Mouse (Mus musculus) CD4-positive, CD25-positive, alpha-beta regulatory T cell, adult 2 months (primary cell): ENCODE measurements at regions not wholly inside any gene's neighbourhood (a gene's known extent, or its start where the extent isn't known, plus 50 kb on each side); places are given as distances from the start of the nearest gene placed in this dataset.
"Not testable (repeated sequence)": the region's sequence is repeated elsewhere in the genome, so short reads cannot be mapped to it uniquely, and the experiment has no call there.

Experiments used
- DNase-seq: peaks from one replicate; pipeline ENCODE4 v3.0.0-alpha.2; 2012; ENCODE audit warnings: low read depth, low spot score

DNA sequence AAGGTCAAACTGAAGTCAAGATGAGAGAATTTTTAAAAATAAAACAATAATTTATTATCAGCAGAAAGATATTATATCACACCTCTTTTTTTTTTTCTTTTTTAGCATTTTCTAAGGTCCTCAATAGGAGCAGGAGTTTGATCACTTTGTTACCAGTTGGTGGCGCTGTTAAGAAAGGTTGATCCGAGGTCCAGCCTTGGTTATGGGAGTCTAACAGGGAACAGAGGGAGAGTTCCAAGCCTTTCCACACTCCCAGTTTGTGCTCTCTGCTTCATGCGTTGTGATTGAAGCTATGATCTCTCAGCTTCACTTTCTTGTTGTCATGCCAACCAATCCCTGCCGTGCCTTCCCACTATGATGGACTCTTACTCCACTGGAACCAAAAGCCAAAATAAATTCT, 83.8 kb downstream of the Fam174a start:
- peak; percentile 44 for DNase-seq

DNA sequence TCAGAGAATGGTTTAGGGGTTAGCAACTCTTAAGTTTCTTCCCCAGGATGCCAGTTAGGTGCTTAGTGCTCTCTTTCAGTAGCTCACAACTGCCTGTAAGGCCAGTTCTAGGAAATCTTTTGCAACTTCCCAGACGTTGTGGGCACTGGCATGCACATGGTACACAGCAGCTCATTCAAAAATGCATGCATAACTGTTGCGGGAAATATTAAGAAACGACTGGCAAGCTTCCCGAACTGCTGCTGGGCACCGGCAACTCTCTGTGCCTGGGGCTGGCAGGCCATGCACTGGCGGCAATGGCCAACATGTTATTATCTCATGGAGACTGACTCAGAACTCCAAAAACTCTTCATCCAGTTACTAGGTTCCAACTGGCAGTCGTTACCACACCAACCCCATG, 86.3 kb downstream of the Fam174a start:
- no peak for DNase-seq

DNA sequence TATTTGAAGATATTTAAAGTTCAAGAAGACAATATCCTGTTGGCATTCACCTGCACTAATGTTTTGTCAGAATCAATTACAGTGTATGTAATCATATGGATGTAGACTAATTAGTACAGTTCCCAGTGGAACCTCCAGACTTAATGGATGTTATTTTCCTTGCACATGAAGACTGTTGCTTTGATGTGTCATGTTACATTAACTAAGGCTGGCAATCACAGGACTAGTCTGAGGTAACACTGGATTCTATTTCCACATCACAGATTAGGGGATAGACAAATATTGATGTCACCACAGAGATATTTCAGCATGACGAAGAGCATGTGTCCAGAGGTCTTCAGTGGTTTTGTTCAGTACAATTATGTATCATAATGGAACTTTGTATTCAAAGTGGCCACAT, 108.8 kb downstream of the Fam174a start:
- no peak for DNase-seq

DNA sequence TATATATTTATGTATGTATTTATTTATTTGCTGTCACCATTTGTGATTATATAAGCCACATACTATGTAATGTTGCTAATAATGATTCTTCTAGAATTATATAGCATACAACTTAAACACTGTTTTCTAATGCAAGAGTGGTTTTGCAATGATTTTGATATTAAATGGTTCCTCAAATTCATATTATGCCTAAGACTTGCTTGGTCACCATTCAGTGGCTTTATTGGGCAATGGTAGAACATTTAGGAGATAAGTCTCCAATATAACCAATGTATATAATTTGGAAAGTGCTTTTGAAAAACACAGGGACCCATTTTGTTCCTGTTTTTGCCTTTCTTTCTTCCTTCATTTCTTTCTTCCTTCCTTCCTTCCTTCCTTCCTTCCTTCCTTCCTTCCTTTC, 112.0 kb downstream of the Fam174a start:
- DNase-seq, result no peak

DNA sequence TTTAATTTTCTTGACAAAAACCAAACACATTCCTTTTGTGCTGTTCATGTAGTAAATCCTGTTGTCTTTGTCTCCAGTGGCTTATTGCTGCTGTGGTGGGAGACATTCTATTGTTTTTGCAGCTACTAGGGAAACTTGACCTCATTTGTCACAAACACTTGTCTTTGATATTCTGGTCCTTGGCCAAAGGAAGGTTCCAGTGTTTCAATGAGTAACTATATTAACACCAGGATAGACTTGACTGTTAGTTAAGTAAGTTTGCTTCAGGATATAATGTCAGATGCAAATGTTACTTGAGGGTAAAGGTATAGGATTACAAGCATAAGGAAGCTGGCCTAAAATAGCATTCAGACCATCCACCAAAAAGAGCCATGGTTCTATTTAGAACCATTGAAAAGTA, 123.7 kb downstream of the Fam174a start:
- DNase-seq, result no peak

DNA sequence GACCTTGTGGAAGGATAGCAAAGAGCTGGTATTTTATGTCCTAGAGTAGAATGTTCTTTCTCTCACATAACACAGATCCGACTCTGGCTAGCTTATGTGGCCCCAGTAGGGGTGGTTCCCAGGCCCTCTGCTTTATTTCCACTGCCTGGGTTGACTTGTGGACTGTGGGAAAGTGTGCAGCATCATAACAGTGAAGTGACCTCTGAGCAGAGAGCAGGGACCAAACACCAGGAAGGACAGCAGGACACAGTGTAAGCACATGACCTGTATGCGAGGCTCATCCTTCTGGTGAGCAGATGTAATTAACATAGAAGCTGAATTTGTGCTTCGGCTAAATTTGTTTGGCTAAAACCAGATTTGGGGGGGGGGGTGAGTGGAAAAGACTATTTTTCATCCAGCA, 132.1 kb downstream of the Fam174a start:
- DNase-seq, result no peak

DNA sequence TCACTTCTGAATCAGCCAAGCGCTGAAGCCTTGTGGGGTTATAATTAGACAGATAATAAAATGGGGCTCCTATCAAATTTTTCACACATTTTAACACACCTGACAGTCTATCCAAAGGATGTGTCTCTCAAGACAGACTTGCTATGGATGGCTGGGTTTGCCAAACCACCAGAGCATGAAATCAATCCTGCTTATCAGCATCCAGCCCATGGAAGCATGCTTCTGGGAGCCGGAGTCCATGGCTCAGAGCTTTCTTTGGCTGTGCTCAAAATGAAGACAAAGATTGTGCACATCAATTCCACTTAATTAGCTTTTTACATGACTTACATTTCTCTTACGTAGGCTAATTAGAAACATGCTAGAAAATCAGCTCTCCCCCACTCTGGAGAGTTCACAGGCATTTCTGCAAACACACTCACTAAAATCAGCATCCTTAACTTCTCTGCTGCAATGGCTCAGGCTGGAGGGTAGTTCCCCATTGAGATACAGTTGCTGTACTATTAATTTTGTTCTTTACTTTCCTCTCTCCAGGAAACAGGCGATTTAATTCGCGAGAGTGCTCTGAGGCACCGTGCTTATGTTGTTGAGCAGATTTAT, 135.6 kb downstream of the Fam174a start:
- DNase-seq, result no peak

DNA sequence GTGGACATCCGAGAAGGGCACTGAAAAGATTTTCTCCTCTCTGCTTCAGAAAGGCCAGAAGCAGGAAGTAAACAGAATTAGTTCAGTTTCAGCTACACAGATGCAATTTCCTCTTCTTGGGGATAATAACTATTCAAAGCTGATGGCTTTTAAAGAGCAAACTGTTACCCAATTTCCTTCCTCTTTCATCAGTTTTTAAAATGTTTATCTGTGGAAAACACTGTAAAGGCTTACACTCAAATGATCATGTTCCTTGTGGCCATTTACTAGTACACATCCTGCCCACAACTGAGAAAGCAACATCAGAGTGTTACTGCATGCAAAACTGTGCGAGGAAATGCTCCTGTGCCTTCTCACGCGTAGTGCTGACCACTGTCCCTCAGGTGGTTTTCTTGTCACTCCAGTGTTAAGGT, 137.5 kb downstream of the Fam174a start:
- DNase-seq, result peak; percentile 9

DNA sequence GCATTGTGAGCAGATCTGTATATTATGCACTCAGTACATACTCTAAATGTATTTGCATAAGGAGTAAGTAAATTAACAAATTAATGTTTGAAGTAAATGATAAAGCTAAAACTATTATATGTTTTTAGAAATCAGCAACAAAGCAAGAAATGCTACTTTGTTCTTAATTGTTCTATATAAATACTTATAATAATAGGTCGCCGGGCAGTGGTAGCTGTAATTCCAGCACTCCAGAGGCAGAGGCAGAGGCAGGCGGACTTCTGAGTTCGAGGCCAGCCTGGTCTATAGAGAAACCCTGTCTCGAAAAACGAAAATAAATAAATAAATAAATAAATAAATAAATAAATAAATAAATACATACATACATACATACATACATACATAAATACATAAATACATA, 138.3 kb downstream of the Fam174a start:
- peak; percentile 68 for DNase-seq

DNA sequence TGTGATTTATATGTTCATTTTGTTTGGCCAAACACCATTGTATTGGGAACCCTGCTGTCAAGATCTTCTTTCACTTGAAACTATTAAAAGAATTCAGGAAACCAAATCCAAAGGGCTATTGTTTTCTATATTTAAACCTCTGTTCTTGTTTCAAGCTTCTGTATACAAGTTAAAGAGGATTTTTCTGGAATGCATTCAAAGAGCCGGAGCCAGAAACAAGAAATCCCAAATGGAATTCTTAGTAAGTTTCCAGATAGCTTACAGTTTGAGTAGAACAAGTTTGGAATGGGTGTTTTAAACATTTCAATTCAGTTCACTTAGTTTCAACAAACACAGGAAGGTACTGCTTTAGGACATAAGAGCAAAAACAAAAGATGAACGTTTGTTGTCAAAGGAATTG, 140.8 kb downstream of the Fam174a start:
- DNase-seq, result no peak

DNA sequence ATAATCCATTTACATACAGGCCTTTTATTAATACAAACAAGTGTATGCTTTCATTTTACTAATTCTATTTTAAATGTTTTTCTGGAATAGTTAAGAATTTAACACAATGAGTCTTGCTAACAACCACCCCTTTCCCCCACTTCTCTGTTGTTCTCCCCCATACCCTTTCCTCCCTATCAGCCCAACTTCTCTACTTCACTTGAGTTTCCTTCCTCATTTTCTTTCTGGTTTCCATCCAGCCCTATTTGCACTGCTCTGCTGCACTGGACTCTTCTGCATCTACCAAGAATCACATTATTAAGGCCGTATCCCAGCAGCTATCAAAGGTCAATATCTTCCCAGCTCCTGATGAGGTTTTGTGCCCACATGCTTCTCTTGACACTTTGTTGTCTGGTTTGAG, 145.9 kb downstream of the Fam174a start:
- no peak for DNase-seq

DNA sequence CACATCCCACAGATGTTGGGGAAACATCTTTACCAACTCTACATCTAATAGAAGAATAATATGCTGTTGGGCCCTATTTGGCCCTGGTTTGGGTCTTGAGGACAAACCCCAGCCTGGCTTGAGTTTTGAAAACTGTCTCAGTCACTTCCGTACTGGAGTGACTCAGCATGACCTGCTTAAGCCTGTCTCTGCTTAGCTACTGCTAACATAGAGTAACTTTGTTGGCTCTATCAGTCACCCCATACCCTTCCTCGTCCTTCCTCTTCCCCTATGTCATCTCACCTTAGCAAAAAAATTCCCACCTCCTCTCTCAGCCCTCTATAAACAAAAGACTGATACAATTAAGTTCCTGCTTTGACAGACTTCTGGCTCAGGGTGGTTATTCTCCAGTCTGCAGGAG, 154.7 kb downstream of the Fam174a start:
- no peak for DNase-seq

DNA sequence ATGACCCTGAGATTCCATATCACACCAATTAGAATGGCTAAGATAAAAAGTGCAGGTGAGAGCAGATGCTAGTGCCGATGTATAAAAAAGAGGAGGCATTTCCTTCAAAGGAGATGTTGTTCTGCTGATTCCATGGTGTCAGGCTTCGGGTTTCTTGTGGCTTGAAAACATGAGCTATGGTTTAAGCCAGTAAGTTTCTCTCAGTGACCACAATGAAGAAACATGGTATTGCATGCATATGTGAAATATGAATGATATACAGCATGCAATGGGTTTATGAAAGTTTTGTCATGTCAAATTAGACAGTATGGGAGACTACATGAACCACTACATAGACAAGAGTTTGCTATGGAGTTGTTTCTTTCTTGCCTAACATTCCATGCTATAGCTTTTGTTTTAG, 155.3 kb downstream of the Fam174a start:
- no peak for DNase-seq

DNA sequence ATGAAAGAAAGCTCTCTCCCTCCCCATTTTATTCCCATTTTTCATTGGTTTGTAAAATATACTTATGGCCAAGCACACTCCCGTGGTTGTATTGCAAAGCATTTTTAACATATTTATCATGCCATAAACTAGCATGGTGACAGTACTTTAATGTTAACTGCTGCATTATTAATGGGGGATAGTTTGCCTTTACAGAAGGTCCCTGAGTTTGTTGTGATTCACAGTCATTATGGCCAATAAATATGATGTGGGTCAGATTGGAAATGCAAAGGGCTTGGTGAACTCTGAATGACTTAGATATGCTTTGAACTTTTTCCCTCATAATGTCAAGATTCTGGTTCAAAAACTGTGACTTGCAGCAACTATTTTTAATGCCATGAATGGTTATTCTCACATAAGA, 157.1 kb downstream of the Fam174a start:
- no peak for DNase-seq

DNA sequence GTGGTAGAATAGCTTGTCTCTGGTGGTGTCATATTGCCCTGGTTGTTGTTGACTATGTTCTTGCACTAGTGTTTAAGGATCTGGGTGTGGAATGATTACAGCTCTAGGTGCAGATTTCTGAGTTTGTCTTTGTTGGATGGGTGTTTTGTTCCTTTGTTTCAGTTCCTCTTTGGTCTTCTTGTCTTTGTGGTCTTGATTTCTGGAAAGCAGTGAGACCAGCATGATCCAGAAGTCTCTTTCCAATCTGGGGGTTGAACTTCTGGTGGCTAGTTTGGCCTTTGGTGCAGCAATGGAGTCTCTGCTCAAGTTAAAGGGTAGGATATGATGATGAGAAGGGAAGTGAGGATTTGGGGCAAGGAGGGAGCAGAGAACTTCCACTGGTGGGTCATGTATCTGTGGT, 174.4 kb downstream of the St8sia4 start:
- DNase-seq, result no peak

DNA sequence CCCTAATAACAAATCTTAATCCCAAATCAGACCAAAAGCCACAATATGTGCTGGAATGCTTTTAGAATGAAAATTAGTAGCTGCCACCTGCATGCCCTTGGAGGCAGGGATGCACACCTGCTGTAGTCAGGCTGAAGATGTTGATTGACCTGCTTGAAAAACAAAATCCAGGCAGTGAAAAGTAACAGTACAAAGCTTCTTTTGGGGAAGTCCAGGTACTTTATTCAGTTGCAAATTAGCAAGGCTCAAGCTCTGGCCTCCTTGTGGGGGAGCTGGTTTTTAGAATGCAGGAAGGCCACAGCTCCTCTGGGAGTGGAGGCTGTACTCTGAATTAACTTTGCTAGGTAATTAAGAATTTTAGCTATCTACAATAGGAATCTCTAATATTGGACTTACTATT, 166.7 kb downstream of the St8sia4 start:
- not testable (repeated sequence) for DNase-seq

DNA sequence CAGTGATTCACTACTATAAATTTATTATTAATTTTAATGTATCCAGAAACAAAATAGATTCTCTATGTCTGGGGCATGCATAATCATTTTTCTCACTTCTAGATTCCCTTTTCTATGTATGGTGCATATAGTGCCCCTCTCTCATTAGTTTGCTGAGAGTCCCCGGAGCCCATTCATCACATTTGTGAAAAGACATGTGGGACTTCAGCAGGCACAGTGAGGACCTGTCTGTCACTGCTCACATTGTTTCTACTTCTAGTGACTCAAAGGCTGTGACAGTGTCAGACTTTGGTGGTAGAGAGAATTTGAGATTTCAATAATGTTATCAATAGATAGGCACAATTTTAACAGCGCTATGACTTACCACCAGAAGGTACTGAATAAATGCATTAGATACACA, 158.7 kb downstream of the St8sia4 start:
- no peak for DNase-seq

DNA sequence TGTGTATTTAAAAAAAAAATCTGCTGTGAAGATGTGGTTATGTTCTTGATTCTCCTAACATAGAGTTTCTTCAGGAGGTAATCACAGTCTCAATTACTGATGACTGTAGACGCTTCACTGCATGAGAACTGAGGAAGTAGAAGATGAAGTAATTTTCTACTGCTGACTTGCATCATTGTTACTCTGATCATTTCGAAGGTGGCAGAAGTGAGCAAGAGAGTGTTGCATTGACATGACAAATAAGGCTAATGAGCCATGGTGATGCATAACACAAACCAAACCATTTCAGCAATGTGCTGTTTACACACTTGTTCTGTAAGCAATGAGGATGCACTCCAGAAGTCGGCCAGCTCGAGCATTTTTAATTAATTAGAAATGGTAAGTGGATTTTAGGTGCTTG, 138.6 kb downstream of the St8sia4 start:
- DNase-seq, result no peak

DNA sequence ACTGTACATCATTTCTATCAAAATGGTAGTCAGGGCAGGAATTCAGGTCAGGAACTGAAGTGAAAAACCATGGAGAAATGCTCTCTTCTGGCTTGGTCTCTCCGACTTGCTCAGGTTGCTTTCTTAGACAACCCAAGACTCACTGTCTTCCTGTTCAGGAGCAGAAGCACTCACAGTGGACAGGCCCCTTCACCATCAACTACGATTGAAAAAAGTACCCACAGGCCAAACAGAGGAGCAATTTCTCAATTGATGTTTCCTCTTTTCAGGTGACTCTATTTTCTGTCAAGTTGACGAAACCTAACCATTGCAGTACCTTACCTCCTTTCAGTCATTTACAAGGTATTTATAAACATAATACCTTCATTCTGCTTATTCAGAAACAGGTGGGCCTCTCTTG, 136.4 kb downstream of the St8sia4 start:
- no peak for DNase-seq
